Mouse (Mus musculus): ENCODE results near the gene Afg1l.

Afg1l gene

DNA sequence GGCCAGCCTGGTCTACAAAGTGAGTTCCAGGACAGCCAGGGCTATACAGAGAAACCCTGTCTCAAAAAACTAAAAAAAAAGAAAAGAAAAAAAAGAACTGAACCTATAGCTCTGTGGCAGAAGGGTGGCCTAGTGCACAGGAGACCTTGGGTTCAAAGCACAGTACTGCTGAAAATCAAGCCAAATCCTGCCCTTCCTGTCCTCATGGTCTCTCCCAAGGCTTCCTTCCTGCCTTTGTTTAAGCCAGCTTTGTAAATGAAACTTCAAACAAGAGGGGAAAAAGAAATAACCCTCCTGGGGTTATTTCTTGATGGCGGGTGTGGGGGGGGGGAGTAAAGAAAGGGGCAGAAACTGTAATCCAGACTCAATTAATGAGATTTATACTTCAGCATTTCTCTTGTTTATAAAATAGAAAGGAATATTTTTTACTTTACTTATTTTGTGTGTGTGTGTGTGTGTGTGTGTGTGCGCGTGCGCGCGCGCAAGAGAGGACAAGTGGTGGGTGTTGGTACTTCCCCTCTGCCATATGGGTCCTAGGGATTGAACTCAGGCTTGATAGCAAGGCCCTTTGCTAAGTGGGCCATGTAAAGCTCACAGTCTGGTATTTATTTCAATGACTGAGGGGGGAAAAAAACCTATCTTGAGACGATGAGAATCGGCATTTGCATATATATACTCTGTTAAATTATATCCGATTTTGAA, 1.4 kb downstream of the Afg1l start:
- no peak for DNase-seq

DNA sequence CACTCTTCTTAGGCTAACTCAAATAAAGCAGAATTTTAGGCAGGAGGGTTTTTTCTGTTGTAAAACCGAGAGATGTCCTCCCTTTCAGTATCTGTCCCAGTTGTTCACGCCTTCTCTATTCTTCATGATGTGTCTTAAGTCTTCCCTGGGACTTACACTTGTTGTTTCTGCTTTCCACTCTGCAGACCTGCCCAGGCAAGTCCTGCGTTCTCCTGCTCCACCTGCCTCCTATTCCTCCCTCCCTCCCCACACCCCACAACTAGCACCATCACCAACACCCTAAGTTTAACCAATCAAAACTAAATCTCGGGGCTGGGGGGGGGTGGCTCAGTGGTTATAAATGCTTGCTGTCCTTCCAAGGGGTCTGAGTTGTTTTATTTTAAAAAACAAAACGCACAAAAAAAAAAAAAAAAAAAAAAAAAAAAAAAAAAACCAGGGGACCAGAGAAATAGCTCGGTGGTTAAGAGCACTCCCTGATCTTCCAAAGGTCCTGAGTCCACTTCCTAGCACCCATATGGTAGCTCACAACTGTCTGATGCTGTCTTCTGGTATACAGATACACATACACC, 3.3 kb downstream of the Afg1l start:
- no peak for DNase-seq

DNA sequence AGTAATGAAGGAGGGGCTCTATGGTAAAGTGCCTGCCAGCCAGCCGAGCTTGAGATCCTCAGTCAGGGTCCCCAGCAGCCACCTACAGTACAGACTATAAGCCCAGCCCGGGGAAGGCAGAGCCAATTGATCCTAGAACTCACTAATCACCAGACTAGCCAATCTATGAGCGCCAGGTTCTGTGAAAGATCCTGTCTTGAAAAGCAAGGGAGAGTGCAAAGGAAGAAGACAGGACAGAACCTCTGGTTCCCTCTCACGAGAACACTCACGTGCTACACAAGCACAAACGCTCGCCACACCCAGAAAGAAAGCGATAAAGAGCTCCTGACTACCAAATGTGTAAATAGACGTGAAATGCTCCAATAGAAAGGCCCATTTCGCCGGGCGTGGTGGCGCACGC, 13.6 kb downstream of the Afg1l start:
- DNase-seq = no peak

DNA sequence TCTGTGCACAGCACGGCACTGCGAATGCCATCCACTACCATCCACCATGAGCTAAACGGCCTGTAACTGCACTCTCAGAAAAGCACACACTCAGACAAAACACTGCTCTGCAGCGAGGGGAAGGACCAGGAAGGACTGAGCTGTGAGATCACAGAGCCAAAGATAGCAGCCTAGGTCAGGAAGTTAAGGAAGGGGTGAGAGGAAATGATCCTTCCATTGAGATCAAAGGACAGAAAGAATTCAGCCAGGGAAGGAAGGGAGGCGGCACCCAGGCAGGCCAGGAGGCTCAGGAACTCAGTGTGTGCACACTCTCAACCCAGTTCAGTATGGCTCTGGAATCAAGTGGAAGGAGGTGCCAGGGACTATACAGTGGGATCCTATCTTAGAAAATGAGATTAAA, 14.1 kb downstream of the Afg1l start:
- DNase-seq = no peak

DNA sequence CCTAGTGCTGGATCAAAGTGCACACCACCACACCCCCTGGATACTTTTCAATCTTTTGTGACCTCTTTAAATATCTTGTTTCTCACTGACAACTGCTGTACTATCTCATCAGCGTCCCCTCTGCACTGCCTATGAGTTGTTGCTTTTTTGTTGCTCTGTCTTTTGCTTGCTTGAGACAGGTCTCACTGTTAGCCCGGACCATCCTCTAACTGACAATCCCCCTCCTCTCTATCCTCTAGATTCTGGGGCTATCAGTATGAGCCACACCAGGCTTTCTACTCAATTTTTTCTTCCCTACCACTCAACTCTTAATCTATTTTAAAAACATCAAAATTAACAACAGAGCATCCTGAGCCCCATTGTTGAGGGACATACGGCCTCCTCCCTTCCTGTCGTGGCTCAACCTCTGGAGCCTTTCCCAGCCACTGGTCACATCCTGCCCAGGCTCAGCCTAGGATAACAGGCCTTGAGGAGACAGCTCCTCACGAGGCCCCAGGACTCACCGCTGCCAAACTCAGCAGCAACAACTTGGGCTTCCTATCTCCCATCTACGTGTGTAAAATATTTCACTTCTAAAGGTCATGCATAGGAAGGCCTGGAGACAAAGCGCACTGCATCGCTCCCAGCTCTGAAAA, 20.7 kb downstream of the Afg1l start:
- no peak for DNase-seq

DNA sequence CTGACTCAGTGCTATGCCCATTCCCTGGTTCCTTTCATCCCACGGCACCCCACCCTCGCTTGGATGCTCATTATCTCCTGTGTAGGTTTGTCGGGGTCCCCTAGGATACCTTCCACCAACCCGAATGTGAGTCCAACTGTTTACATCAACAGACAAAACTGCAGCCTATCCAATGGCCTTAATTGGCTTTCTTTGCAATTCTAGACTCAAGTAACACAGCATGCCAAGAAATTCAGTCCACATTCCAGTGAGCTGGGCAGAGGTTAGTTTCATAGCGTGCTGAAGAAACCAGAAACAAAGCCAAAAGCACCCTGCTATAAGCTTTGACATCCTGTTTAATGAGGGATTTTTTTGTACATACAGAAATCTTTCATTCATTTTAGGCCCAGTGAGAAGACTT, 22.4 kb downstream of the Afg1l start:
- no peak for DNase-seq

DNA sequence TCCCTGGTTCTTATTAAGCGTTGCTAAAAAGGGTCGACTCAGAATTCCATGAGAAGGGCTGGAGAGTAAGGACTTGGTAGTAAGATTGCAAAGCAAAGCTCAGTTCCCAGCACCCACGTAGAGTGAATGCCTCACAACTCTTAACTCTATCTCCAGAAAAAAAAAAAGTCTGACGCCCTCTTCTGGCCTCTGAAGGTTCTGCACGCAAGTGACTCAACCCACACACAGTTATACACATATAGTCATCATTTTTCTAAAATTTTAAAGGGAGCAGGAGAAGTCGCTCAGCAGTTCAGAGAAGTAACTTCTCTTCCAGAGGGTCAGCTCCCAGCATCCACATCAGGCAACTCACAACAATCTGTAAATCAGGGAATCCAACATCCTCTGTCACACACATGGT, 23.7 kb downstream of the Afg1l start:
- no peak for DNase-seq

DNA sequence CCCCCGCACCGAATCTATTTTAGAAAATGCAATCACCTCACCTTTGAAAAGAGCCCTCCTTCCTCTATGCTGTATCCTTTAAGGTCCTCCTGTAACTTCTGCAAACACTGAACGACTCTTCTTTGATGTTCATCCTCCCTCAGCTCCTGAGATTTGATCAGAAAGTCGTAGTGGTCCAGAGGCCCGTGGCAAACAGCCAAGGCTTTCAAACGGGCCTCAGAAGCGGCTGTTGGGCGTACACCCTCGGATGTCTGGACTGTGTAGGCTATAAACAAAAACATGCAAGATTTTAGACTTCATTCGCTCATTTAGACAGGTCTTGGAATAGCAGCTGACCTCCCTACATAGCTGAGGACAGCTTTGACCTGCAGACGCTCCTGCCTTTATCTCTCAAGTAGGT, 24.1 kb downstream of the Afg1l start:
- DNase-seq = no peak

DNA sequence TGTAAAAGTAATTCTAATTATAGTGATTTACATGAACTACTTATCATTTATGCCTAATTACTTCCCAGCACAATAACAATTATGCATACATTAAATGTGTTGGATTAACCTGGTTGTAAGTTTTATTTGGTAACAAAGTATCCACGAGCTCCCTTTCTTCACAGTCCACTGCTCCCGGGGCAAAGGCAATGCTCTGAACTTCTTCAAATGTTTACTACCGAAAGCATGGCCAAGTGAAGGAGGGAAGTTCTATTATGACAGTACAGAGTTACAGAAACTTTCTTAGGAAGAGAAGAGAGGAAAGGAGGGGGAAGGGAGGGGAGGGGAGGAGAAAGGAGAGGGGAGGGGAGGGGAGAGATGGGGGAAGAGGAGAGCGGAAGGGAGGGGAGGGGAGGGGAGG, 28.7 kb downstream of the Afg1l start:
- DNase-seq = no peak

DNA sequence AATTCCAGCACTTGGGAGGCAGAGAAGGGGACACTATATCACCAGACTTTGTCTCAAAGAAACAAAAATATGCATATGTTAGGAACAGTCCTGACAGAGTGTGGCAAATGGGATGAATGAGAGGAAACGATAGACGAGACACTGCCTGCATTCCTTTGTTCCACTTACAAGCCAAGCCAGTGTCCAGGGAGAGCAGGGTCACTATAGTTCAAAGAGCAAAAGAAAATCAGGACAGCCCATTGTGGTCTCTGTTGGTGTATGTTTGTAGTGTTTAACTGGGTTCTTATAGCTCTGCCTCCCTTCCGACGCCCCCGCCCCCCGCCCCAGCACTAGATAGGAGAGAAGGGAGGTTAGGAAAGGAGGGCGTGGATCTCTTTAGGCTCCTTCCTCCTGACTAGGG, 30.0 kb downstream of the Afg1l start:
- DNase-seq = no peak

DNA sequence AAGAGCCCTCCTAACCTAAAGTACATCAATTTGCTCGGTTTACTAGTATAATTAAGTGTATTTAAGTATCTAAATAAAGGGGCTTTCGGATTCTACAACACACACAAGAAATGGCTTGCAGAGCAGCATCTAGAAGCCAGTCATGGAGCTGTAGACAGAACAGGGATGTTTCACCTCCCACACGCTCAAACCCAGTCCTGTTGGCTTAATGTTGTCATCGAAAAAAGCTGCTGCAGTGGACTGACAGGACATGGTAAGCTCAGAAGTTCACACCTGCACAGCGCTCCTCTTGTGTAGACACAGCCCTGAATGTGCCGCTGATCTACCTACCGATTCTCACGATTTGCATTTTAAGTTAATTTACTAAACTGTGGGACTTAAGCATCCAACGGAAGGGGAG, 32.2 kb downstream of the Afg1l start:
- DNase-seq = no peak

DNA sequence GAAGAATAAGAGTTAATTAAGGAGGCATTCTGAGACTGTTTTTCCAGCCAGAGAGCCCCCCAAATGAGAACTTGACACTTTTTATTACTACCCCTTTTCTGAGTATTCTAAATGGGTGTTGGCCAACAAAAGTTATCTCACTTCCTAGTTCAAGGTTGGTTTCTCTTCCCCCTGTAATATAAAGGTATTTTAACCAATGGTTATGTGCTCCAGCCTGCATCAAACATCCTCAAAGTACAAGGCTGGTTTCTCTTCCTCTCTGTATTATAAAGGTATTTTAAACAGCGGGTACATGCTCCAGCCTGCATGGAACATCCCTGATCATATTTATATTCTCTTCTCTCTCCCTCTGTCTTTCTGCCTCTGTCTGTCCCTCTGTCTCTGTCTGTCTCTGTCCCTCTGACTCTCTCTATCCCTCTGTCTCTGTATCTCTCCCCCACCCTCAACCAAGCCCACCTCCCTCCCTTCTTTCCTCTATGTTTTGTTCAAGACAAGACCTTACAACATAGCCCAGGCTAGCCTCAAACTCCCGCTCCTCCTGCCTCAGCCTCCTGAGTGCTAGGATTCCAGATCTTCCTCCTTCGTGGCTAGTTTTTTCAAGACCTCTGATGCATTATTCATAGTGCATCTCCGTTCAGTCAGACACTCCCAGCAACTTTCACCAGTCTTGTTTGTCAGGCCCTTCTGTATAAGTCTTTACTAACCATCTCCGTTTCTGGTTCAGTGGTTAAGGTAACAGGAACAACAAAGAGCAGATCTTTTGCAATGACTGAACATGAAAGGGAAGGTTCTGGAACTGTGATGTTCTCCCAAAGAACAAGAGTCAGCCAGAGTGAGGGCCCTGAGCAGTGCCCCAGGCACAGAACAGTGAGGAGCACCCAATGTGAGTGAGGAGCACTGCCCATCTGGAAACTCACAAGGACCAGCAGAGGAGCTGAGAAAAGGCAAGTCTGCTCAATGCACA, 41.2 kb downstream of the Afg1l start:
- no peak for DNase-seq

DNA sequence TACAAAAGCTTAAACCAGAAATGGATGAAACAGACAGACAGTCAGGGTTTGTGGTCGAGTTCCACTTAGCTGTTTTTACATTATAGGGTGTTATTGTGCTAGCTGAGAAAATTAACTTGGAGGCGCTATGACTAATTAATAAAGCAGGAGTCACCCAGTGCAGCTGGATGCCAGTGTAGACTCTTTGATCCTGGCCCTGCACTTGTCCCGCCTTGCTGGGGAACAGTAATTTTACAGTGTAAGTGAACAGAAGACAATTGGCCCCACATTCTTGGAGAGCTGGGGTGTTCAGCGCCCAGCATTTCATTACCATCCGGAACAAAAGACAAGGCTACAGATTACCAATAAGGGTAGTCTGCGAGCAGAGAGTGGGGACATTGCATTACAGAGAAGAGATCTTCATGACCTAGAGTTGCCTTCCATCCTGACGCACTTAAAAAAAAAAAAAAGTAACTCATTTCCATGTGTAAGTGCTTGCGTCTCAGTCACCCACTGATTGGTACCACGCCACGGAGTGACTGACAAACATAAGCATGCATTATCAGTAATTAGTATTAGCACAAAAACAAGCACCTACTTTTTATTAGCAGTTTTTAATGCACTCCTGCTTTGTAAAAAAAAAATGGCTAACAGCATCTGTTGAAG, 60.7 kb downstream of the Afg1l start:
- no peak for DNase-seq

DNA sequence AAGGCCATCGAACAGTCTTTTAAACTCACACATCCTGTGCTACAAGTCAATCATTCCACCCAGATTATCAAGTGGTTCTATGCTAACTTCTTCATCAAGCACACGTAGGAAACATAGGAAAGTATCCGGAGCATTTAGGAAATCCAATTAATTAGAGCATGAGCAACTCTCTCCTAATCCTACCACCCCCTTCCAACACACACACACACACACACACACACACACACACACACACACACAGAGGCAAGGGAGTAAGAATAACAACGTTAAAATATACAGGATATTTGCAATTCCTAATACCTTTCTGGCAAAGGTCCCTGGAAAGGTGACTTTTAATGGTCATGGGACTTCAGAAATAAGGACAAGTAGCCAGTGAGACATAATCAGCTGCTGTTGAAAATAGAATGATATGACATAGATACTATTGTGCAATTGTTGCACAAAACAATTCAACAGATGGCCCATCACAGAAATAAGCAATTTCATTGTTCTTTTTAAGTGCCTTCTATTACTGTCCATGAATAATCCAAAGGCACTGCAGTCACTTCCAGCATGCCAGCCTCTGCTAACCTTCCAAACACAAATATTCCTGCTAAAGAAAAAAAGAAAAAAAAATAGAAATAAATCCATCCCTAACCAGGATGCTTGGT, 62.4 kb downstream of the Afg1l start:
- DNase-seq = no peak

DNA sequence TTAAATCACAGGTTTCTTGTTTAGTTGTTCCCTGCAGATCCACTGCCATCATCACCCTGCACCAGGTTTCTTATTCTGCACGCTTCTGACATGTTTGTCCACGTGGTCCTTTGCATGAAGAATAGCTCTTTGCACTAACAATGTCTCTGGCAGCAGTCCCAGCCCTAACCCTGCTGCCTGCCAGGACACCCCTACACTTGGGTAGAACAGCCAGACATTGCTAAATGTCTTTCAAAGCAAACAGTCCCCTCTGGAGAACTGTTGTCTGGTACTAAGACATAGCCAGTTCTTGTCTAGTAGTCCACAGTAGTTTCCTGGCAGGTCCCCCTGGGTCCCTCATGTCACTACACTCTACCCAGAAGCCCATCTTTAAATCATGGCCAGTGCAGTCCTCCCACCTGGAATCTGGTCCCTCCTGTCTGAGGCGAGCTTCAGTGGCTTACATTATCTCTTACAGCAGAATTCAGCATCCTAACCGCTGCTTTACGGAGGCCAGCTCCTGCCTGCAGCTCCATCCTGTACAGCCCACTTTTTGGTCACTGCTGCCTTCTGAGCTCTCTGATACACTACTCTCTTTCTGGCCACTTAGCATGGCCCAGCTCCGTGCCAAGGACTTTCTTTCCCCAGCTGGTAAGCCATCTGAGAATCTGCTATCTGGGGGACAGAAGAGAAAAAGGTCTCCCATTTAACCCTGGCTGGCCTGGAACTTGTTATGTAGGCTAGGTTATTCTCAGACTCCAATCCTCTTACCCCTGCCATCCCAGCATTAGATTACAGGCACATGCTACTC, 67.4 kb downstream of the Afg1l start:
- no peak for DNase-seq

DNA sequence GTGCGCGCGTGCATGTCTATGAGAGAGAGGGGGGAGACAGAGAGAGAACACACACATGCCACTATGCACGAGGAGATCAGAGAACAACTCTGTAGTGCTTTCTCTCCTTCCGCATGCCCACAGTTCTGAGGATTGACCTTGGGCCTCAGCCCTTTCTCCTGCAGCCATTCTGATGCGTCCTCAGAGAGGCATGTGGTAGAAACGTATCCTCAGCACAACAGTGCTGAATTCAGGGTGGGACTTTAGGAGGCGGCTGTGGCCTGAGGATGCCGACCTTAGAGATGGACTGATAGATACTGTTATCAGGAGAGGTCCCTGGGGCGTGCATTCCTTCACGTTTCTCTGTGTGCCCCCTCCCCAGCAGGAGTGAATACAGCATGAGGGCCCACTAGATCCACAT, 87.9 kb downstream of the Afg1l start:
- DNase-seq = no peak

DNA sequence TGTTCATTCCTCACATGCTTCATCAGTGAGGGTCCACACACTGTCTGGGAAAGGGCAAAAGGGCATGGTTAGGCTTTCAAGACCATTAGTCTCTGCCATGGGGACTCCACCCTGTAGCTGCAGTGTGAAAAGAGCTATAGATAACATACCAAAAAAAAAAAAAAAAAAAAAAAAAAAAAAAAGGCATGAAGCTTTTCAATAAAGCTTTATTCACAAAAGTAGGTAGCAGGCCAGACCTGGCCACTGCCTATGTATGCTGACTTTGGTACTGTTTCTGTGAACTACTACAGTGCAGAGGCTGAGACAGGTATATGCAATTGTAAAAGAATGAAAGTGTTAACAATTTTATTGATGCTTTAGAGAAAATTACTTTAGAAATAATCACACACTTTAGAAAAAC, 90.2 kb downstream of the Afg1l start:
- DNase-seq = no peak

DNA sequence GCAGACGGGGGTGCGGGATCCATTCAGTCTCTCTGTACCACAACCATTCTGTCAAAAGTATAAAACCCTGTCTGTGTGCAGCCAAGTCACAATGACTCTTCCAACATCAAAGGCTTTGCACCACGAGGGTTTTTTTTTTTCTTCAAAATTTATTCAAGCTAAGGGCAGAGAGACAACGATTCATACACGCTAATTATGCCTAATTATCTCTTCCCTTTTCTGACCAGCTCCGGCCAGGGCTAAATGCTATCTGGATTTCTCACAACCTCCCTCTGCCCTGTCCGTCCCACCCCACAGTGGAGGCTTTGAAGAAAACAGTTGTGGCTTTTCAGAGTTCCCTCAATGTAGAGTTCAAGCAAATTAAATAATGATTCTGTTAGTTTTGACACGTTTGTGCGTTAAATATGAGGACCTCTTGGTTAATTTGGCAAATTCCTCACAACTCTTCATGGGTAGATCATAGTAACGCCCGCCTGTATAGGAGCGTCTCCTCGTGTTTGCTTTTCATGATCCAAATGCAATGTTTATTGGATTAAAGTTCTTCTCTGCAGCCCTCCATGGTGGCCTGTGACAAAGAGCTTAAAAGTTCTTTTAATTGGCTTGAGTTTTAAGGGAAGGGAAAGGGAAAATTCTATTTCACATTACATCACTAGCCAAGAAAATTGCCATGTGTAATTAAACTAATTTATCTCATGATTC, 93.3 kb downstream of the Afg1l start:
- DNase-seq = no peak

DNA sequence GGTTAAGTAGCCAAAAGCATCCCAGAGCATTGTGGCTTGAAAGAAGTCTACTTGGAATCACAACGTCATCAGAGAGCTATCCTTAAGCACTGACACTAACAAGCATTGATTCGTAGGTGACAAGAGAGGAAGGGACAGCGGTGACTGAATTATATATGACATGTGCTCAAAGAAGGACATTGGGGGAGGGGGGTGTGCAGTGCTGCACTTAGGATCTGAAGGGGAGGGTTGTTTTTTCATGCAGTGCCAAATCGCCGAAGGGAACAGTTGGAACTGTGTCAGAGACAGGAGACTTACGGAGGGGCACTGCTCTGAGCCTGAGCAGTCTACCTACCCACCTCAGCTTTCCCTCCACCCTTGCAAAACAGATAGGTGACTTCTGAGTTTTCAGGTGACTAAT, 94.7 kb downstream of the Afg1l start:
- no peak for DNase-seq

DNA sequence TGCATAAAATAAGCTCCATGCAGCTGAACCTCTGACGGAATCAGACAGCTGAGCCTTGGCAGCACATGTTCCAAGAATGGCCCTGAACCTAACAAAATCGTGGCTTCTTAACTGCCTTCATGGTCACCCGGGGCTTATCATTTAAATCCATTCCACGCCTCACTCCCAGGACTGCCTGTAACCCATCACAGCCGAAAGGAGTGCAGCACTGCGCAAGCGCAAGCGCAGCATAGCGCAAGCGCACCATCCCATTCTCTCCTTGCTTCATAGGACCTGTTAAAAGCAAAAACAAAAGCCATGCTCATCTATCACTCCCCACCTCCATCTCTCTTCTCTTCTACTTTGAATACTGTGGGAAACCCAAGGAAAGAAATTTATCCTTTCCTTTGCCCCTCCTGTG, 114.1 kb downstream of the Afg1l start:
- no peak for DNase-seq

DNA sequence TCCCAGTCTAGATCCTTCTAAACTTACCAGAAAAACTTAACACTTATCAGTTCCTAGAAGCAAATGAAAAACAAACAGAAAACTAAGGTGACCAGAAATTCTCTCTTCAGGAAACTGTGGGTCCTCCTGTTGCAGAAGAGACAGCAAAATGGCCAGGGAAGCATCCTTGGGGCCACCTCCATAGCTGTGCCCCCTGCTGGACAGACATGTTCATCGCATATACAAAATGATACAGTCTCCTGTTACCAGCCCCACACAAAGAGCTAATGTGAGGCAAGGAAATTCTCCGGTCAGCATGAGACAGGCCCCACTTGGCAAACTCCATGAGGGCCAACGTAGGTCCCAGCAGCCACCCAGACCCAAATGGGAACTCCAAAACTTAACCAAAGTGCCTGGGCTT, 122.4 kb downstream of the Afg1l start:
- DNase-seq = peak; percentile 52
